Mouse (Mus musculus) gastrocnemius, postnatal 14 days (tissue): ENCODE data around the gene Nrm. TPM values are rescaled to one million over a fixed set of nuclear protein-coding genes. Genes with fewer than 3 reads are reported as not detected.
A peak's percentile ranks its signal among the peaks of the same experiment; 100 is the strongest.
"Not testable (repeated sequence)": the region's sequence is repeated elsewhere in the genome, so short reads cannot be mapped to it uniquely, and the experiment has no call there.

Source experiments
- DNase-seq: peaks from one replicate; pipeline ENCODE4 v3.0.0; 2021; ENCODE audit warnings: mixed read lengths
- intact Hi-C: fragments of 180-260 bp; cut with DNase I; formaldehyde crosslinking; loops from one replicate; pipeline ENCODE4 v1.15.1; 2025; ENCODE audit warnings: low total_unique reads
- total RNA-seq, 2 experiments: library from RNA; stranded (reverse); gene quantifications; 2 replicates each; pipeline ENCODE4 v1.2.3; 2021

Nrm gene
- total RNA-seq, 2 experiments from 2014 or later = 4.8 TPM

- intact Hi-C loops = no loop called here
- DNase-seq = no peak
Measured at GRCm38 (mm10) chr17:35833239-35833751, 27.8 kb upstream of the Nrm start.

- DNase-seq = no peak
- intact Hi-C loops = loop anchor here (2.0 kb wide), 1 partner anchor 39 kb away; no protein-coding TSS in a partner anchor
Measured at GRCm38 (mm10) chr17:35833894-35834293, 27.2 kb upstream of the Nrm start.

- intact Hi-C loops = loop anchor here (2.0 kb wide), 1 partner anchor 38 kb away; no protein-coding TSS in a partner anchor
- DNase-seq = no peak
Measured at GRCm38 (mm10) chr17:35834696-35835422, 26.3 kb upstream of the Nrm start.

- intact Hi-C loops = loop anchor here (2.0 kb wide), 1 partner anchor 37 kb away; no protein-coding TSS in a partner anchor
- DNase-seq = peak; percentile 20
Measured at GRCm38 (mm10) chr17:35835424-35836140, 25.5 kb upstream of the Nrm start.

GRCm38 (mm10) chr17:35836178-35836965, 24.7 kb upstream of the Nrm start:
- peak; percentile 78 for DNase-seq
- intact Hi-C loops = no loop called here

GRCm38 (mm10) chr17:35836991-35837422, 24.1 kb upstream of the Nrm start:
- peak; percentile 85 for DNase-seq
- intact Hi-C loops = no loop called here

- peak; percentile 51 for DNase-seq
- intact Hi-C loops = no loop called here
Measured at GRCm38 (mm10) chr17:35837487-35837886, 23.6 kb upstream of the Nrm start.

- intact Hi-C loops = no loop called here
- peak; percentile 97 for DNase-seq
Measured at GRCm38 (mm10) chr17:35838122-35838544, 23.0 kb upstream of the Nrm start, which contains the start of gene Tubb5. TSS of gene Tubb5 (minus strand) at chr17:35838306.

GRCm38 (mm10) chr17:35838570-35838969, 22.5 kb upstream of the Nrm start:
- intact Hi-C loops = no loop called here
- DNase-seq = no peak

- DNase-seq, intact Hi-C loops: not testable (repeated sequence)
Measured at GRCm38 (mm10) chr17:35839002-35839401, 22.1 kb upstream of the Nrm start.

GRCm38 (mm10) chr17:35840561-35840960, 20.6 kb upstream of the Nrm start:
- intact Hi-C loops = no loop called here
- no peak for DNase-seq

- DNase-seq = peak; percentile 99
- intact Hi-C loops = no loop called here
Measured at GRCm38 (mm10) chr17:35841076-35841950, 19.8 kb upstream of the Nrm start, which contains the start of gene Mdc1. TSS of gene Mdc1 (plus strand) at chr17:35841515.

- intact Hi-C loops = no loop called here
Measured at GRCm38 (mm10) chr17:35842006-35842405, 19.1 kb upstream of the Nrm start.

GRCm38 (mm10) chr17:35843514-35843913, 17.6 kb upstream of the Nrm start:
- intact Hi-C loops = no loop called here
- DNase-seq = no peak

More at GRCm38 (mm10) chr17:35842006-35842405, 19.1 kb upstream of the Nrm start:
- DNase-seq = no peak

GRCm38 (mm10) chr17:35848112-35848511, 13.0 kb upstream of the Nrm start:
- intact Hi-C loops = no loop called here
- DNase-seq = no peak

- intact Hi-C loops = no loop called here
- DNase-seq = no peak
Measured at GRCm38 (mm10) chr17:35850974-35851373, 10.1 kb upstream of the Nrm start.

- DNase-seq = no peak
- intact Hi-C loops = no loop called here
Measured at GRCm38 (mm10) chr17:35859371-35859770, 1.7 kb upstream of the Nrm start.

- DNase-seq = no peak
- intact Hi-C loops = no loop called here
Measured at GRCm38 (mm10) chr17:35859835-35860234, 1.3 kb upstream of the Nrm start.

GRCm38 (mm10) chr17:35860831-35861197, 304 bp upstream of the Nrm start:
- intact Hi-C loops = no loop called here
- no peak for DNase-seq
